Mouse (Mus musculus): Measurements from ENCODE around the gene AC134908.4.
"Not testable (repeated sequence)": the region's sequence is repeated elsewhere in the genome, so short reads cannot be mapped to it uniquely, and the experiment has no call there.

Gene AC134908.4

GRCm38 (mm10) chr17:25830806-25831431, 35.5 kb upstream of the AC134908.4 start:
- no peak for DNase-seq

- DNase-seq = no peak
These were observed 34.8 kb upstream of the AC134908.4 start for GRCm38 (mm10) chr17:25830200-25830753.

GRCm38 (mm10) chr17:25829558-25830017, 34.1 kb upstream of the AC134908.4 start:
- no peak for DNase-seq

GRCm38 (mm10) chr17:25828712-25829557, 33.5 kb upstream of the AC134908.4 start, which contains the start of gene Jmjd8:
Gene Jmjd8 (plus strand): TSS chr17:25828867.
- DNase-seq = peak; percentile 84

GRCm38 (mm10) chr17:25828223-25828594, 32.8 kb upstream of the AC134908.4 start:
- DNase-seq = no peak

- DNase-seq = no peak
These were observed 32.2 kb upstream of the AC134908.4 start for GRCm38 (mm10) chr17:25827546-25828222.

GRCm38 (mm10) chr17:25827011-25827410, 31.6 kb upstream of the AC134908.4 start:
- DNase-seq = no peak

- DNase-seq = no peak
These were observed 30.6 kb upstream of the AC134908.4 start for GRCm38 (mm10) chr17:25825984-25826570.

- no peak for DNase-seq
These were observed 29.9 kb upstream of the AC134908.4 start for GRCm38 (mm10) chr17:25825311-25825710.

GRCm38 (mm10) chr17:25824362-25825142, 29.1 kb upstream of the AC134908.4 start:
- no peak for DNase-seq

- peak; percentile 73 for DNase-seq
These were observed 28.0 kb upstream of the AC134908.4 start, which contains the start of gene Wdr24 for GRCm38 (mm10) chr17:25823452-25823851. Gene Wdr24 (plus strand): TSS chr17:25823627.

GRCm38 (mm10) chr17:25818851-25819780, 23.7 kb upstream of the AC134908.4 start:
- no peak for DNase-seq

- DNase-seq = no peak
These were observed 22.2 kb upstream of the AC134908.4 start for GRCm38 (mm10) chr17:25817662-25818061.

GRCm38 (mm10) chr17:25813471-25813870, 18.0 kb upstream of the AC134908.4 start:
- peak; percentile 72 for DNase-seq

- DNase-seq = no peak
These were observed 15.4 kb upstream of the AC134908.4 start for GRCm38 (mm10) chr17:25810890-25811289.

- no peak for DNase-seq
These were observed 14.3 kb upstream of the AC134908.4 start for GRCm38 (mm10) chr17:25809606-25810340.

- peak; percentile 75 for DNase-seq
These were observed 13.5 kb upstream of the AC134908.4 start, which contains the start of gene Fbxl16 for GRCm38 (mm10) chr17:25808789-25809605. Gene Fbxl16 (plus strand): TSS chr17:25809085.

- DNase-seq = no peak
These were observed 12.6 kb upstream of the AC134908.4 start for GRCm38 (mm10) chr17:25808028-25808427.

GRCm38 (mm10) chr17:25807452-25807851, 12.0 kb upstream of the AC134908.4 start:
- DNase-seq = not testable (repeated sequence)
